Mouse (Mus musculus): ENCODE data around the gene Psmd1. TPM values are rescaled to one million over a fixed set of nuclear protein-coding genes. Genes with fewer than 3 reads are reported as not detected.

Psmd1 gene
- polyA plus RNA-seq, 1 experiment from 2014 or later, result 191 TPM

Other genes with a start within 250 kb of the Psmd1 start
- 146 and 166 TPM in 2 replicates for gene Itm2c, start 170.1 kb upstream of the Psmd1 start, polyA plus RNA-seq (2015; fragmentation: Nextera tagmentation; extraction: Ambion mirVana)
- 3.6 and 5.6 TPM in 2 replicates for gene 4933407L21Rik, start 135.9 kb upstream of the Psmd1 start, polyA plus RNA-seq (2015; fragmentation: Nextera tagmentation; extraction: Ambion mirVana)
- 0.16 TPM in 1 of 2 replicates, not detected in the other for gene Gpr55, start 103.4 kb upstream of the Psmd1 start, polyA plus RNA-seq (2015; fragmentation: Nextera tagmentation; extraction: Ambion mirVana)
- 0.43 and 1.0 TPM in 2 replicates for gene Spata3, start 47.6 kb upstream of the Psmd1 start, polyA plus RNA-seq (2015; fragmentation: Nextera tagmentation; extraction: Ambion mirVana)
- 9.2 and 9.6 TPM in 2 replicates for gene 2810459M11Rik, start 18.5 kb upstream of the Psmd1 start, polyA plus RNA-seq (2015; fragmentation: Nextera tagmentation; extraction: Ambion mirVana)
- 0.17 and 0.35 TPM in 2 replicates for gene Htr2b, start 47.6 kb downstream of the Psmd1 start, polyA plus RNA-seq (2015; fragmentation: Nextera tagmentation; extraction: Ambion mirVana)
- 0.50 TPM in 1 of 2 replicates, not detected in the other for gene Gm21972, start 69.2 kb downstream of the Psmd1 start, polyA plus RNA-seq (2015; fragmentation: Nextera tagmentation; extraction: Ambion mirVana)
- 32.5 and 36.5 TPM in 2 replicates for gene Armc9, start 90.4 kb downstream of the Psmd1 start, polyA plus RNA-seq (2015; fragmentation: Nextera tagmentation; extraction: Ambion mirVana)
- gene B3gnt7, start 238.4 kb downstream of the Psmd1 start, polyA plus RNA-seq (2015; fragmentation: Nextera tagmentation; extraction: Ambion mirVana), result 3.8 and 6.7 TPM in 2 replicates